Mouse (Mus musculus) neural tube, embryonic 15.5 days (tissue): ENCODE measurements at regions not wholly inside any gene's neighbourhood (a gene's known extent, or its start where the extent isn't known, plus 50 kb on each side); places are given as distances from the start of the nearest gene placed in this dataset.

Experiments
- ATAC-seq: fragments of 200-750 bp; cut with Nextera tagmentation; 2 replicates; pipeline ENCODE4 v1.8.0; 2017; ENCODE audit warnings: mild to moderate bottlenecking, moderate TSS enrichment, moderate library complexity; ENCODE audit not compliant: low FRiP score
- H3K27ac ChIP-seq: fragments of 300-500 bp; sonication (generic); replicated peaks from 2 replicates; pipeline ENCODE4 v1.5.1; 2015; ENCODE audit warnings: mild to moderate bottlenecking, inconsistent platforms
- H3K27me3 ChIP-seq: fragments of 300-500 bp; sonication (generic); replicated peaks from 2 replicates; pipeline ENCODE4 v1.6.1; 2015; ENCODE audit warnings: inconsistent platforms
- H3K36me3 ChIP-seq: fragments of 300-500 bp; sonication (generic); 2 replicates; pipeline ENCODE4 v1.6.1; 2015; ENCODE audit warnings: inconsistent platforms
- H3K4me1 ChIP-seq: fragments of 300-500 bp; sonication (generic); 2 replicates; pipeline ENCODE4 v1.6.1; 2015; ENCODE audit warnings: inconsistent platforms
- H3K4me2 ChIP-seq: fragments of 300-500 bp; sonication (generic); 2 replicates; pipeline ENCODE4 v1.6.1; 2015; ENCODE audit warnings: inconsistent platforms, mild to moderate bottlenecking, moderate library complexity
- H3K4me3 ChIP-seq: fragments of 300-500 bp; sonication (generic); replicated peaks from 2 replicates; pipeline ENCODE4 v1.5.1; 2015; ENCODE audit warnings: mild to moderate bottlenecking, inconsistent platforms
- H3K9ac ChIP-seq: fragments of 300-500 bp; sonication (generic); replicated peaks from 2 replicates; pipeline ENCODE4 v1.6.1; 2015; ENCODE audit warnings: mild to moderate bottlenecking, inconsistent platforms
- H3K9me3 ChIP-seq: fragments of 300-500 bp; sonication (generic); replicated peaks from 2 replicates; pipeline ENCODE4 v1.6.1; 2016; ENCODE audit warnings: inconsistent platforms
- WGBS: fragments of 180-500 bp; shearing (Covaris S2); methylation state at CpG from one replicate; pipeline ENCODE4 v1.1.7; 2015; ENCODE audit warnings: mixed read lengths; 5-methylcytosine and 5-hydroxymethylcytosine counted together

- H3K9me3 ChIP-seq: no peaks in the 10 kb centered on the region
- 0 out of 2 replicates have a peak, but pooled peaks cover 6% of the 10 kb centered on the region for H3K4me1 ChIP-seq
- ATAC-seq: no peak
- no peak overlapping the region for H3K4me3 ChIP-seq
- WGBS: 28% methylated on average over 5 of the region's 5 CpGs
- H3K27ac ChIP-seq: 0 out of 2 replicates have a peak overlapping the region, but pooled peaks have one; percentile 33
- no peaks in the 10 kb centered on the region for H3K36me3 ChIP-seq
- H3K4me2 ChIP-seq: no peak overlapping the region
- no peaks in the 10 kb centered on the region for H3K27me3 ChIP-seq
- H3K9ac ChIP-seq: no peak overlapping the region
These were observed 150.7 kb downstream of the Klhl25 start for GRCm38 (mm10) chr7:75998853-75999252.

- Histone ChIP-seq H3K27ac (0 out of 2 replicates have a peak overlapping the region, but pooled peaks have one; percentile 33), H3K4me2 (no peak overlapping the region), H3K4me3 (no peak overlapping the region), H3K27me3 (no peaks in the 10 kb centered on the region), H3K9ac (no peak overlapping the region), H3K9me3 (no peaks in the 10 kb centered on the region), H3K36me3 (no peaks in the 10 kb centered on the region), H3K4me1 (0 out of 2 replicates have a peak, but pooled peaks cover 6% of the 10 kb centered on the region)
- no peak for ATAC-seq
- WGBS: 75% methylated on average over 2 of the region's 2 CpGs
These were observed 151.3 kb downstream of the Klhl25 start for GRCm38 (mm10) chr7:75999324-75999907.

GRCm38 (mm10) chr7:76001012-76001411 is 152.9 kb downstream of the Klhl25 start:
- no peak overlapping the region for H3K9ac ChIP-seq
- 0 out of 2 replicates have a peak, but pooled peaks cover 6% of the 10 kb centered on the region for H3K4me1 ChIP-seq

GRCm38 (mm10) chr7:76008226-76008625 is 160.1 kb downstream of the Klhl25 start:
- no peaks in the 10 kb centered on the region for H3K27me3 ChIP-seq
- no peaks in the 10 kb centered on the region for H3K36me3 ChIP-seq
- WGBS: 34% methylated on average over 6 of the region's 6 CpGs
- no peak overlapping the region for H3K27ac ChIP-seq
- no peak overlapping the region for H3K4me2 ChIP-seq
- H3K9me3 ChIP-seq: no peaks in the 10 kb centered on the region
- peaks cover 4% of the 10 kb centered on the region; the same call in 1 of the 2 replicates for H3K4me1 ChIP-seq
- no peak overlapping the region for H3K9ac ChIP-seq
- H3K4me3 ChIP-seq: no peak overlapping the region
- no peak for ATAC-seq

More at GRCm38 (mm10) chr7:76001012-76001411, 152.9 kb downstream of the Klhl25 start:
- WGBS: 95% methylated on average over 1 of the region's 1 CpGs
- no peak overlapping the region for H3K4me2 ChIP-seq
- no peak overlapping the region for H3K27ac ChIP-seq
- no peak for ATAC-seq
- no peaks in the 10 kb centered on the region for H3K27me3 ChIP-seq
- H3K4me3 ChIP-seq: no peak overlapping the region
- no peaks in the 10 kb centered on the region for H3K36me3 ChIP-seq
- H3K9me3 ChIP-seq: no peaks in the 10 kb centered on the region

GRCm38 (mm10) chr7:76047743-76048142 is 181.9 kb upstream of the Agbl1 start:
- no peak for ATAC-seq
- WGBS: 86% methylated on average over 3 of the region's 3 CpGs
- no peak overlapping the region for H3K9ac ChIP-seq
- H3K4me2 ChIP-seq: no peak overlapping the region
- no peaks in the 10 kb centered on the region for H3K27me3 ChIP-seq
- H3K27ac ChIP-seq: no peak overlapping the region
- no peaks in the 10 kb centered on the region for H3K9me3 ChIP-seq
- H3K4me1 ChIP-seq: no peaks in the 10 kb centered on the region
- H3K36me3 ChIP-seq: no peaks in the 10 kb centered on the region
- no peak overlapping the region for H3K4me3 ChIP-seq

GRCm38 (mm10) chr7:76049342-76049741 is 180.3 kb upstream of the Agbl1 start:
- ATAC-seq: no peak
- no peaks in the 10 kb centered on the region for H3K4me1 ChIP-seq
- H3K27me3 ChIP-seq: no peaks in the 10 kb centered on the region
- H3K36me3 ChIP-seq: no peaks in the 10 kb centered on the region
- H3K9me3 ChIP-seq: no peaks in the 10 kb centered on the region
- H3K4me2 ChIP-seq: no peak overlapping the region
- 90% methylated on average over 2 of the region's 2 CpGs for WGBS
- no peak overlapping the region for H3K27ac ChIP-seq
- no peak overlapping the region for H3K9ac ChIP-seq
- H3K4me3 ChIP-seq: no peak overlapping the region

GRCm38 (mm10) chr7:76053843-76054242 is 175.8 kb upstream of the Agbl1 start:
- no peaks in the 10 kb centered on the region for H3K9me3 ChIP-seq
- H3K9ac ChIP-seq: no peak overlapping the region
- H3K27ac ChIP-seq: no peak overlapping the region
- no peaks in the 10 kb centered on the region for H3K36me3 ChIP-seq
- H3K4me3 ChIP-seq: no peak overlapping the region
- no peak overlapping the region for H3K4me2 ChIP-seq
- no peaks in the 10 kb centered on the region for H3K27me3 ChIP-seq
- 79% methylated on average over 3 of the region's 3 CpGs for WGBS
- ATAC-seq: no peak
- H3K4me1 ChIP-seq: no peaks in the 10 kb centered on the region

- WGBS: 83% methylated on average over 1 of the region's 1 CpGs
- Histone ChIP-seq H3K4me1 (no peaks in the 10 kb centered on the region), H3K27me3 (no peaks in the 10 kb centered on the region), H3K9ac (no peak overlapping the region), H3K9me3 (no peaks in the 10 kb centered on the region), H3K4me2 (no peak overlapping the region), H3K36me3 (no peaks in the 10 kb centered on the region), H3K4me3 (no peak overlapping the region), H3K27ac (no peak overlapping the region)
- ATAC-seq: no peak
These were observed 130.5 kb upstream of the Agbl1 start for GRCm38 (mm10) chr7:76099149-76099548.

- no peak for ATAC-seq
- WGBS: 74% methylated on average over 8 of the region's 8 CpGs
- no peaks in the 10 kb centered on the region for H3K27me3 ChIP-seq
These were observed 108.3 kb upstream of the Agbl1 start for GRCm38 (mm10) chr7:76121242-76121844.

GRCm38 (mm10) chr7:76127641-76128111 is 102.0 kb upstream of the Agbl1 start:
- Histone ChIP-seq H3K4me1 (no peaks in the 10 kb centered on the region), H3K4me3 (no peak overlapping the region), H3K4me2 (no peak overlapping the region), H3K27ac (no peak overlapping the region), H3K27me3 (no peaks in the 10 kb centered on the region), H3K9me3 (no peaks in the 10 kb centered on the region), H3K9ac (no peak overlapping the region), H3K36me3 (no peaks in the 10 kb centered on the region)
- ATAC-seq: no peak
- WGBS: 73% methylated on average over 2 of the region's 2 CpGs

More at GRCm38 (mm10) chr7:76121242-76121844, 108.3 kb upstream of the Agbl1 start:
- Histone ChIP-seq H3K4me1 (no peaks in the 10 kb centered on the region), H3K4me2 (no peak overlapping the region), H3K9me3 (no peaks in the 10 kb centered on the region), H3K36me3 (no peaks in the 10 kb centered on the region), H3K4me3 (no peak overlapping the region), H3K27ac (no peak overlapping the region), H3K9ac (no peak overlapping the region)

- ATAC-seq: no peak
- Histone ChIP-seq H3K36me3 (no peaks in the 10 kb centered on the region), H3K27me3 (no peaks in the 10 kb centered on the region), H3K4me1 (no peaks in the 10 kb centered on the region), H3K9me3 (no peaks in the 10 kb centered on the region), H3K27ac (no peak overlapping the region), H3K4me2 (no peak overlapping the region), H3K9ac (no peak overlapping the region), H3K4me3 (no peak overlapping the region)
- WGBS: 74% methylated on average over 4 of the region's 4 CpGs
These were observed 87.2 kb upstream of the Agbl1 start for GRCm38 (mm10) chr7:76142455-76142854.

- no peaks in the 10 kb centered on the region for H3K9me3 ChIP-seq
- H3K27ac ChIP-seq: no peak overlapping the region
- H3K36me3 ChIP-seq: no peaks in the 10 kb centered on the region
- H3K9ac ChIP-seq: no peak overlapping the region
- no peaks in the 10 kb centered on the region for H3K27me3 ChIP-seq
- ATAC-seq: no peak
- no peak overlapping the region for H3K4me2 ChIP-seq
- H3K4me3 ChIP-seq: no peak overlapping the region
- no peaks in the 10 kb centered on the region for H3K4me1 ChIP-seq
These were observed 83.3 kb upstream of the Agbl1 start for GRCm38 (mm10) chr7:76146385-76146784.
